Mouse (Mus musculus) MEL (cell line): ENCODE results near the gene Themis2.

ENCODE experiments used
- CTCF ChIP-seq, 3 experiments: IDR thresholded peaks in 2 of 3; conservative IDR thresholded peaks in 1 of 3; 2 replicates each; pipeline ENCODE4 v1.5.1; 2011 to 2012; ENCODE audit warnings: low read length in 3 of 3, low read depth in 2 of 3, mild to moderate bottlenecking in 2 of 3, improper control_type of control experiment in 1 of 3, inconsistent platforms in 1 of 3, mixed read lengths in 1 of 3, moderate library complexity in 1 of 3; ENCODE audit not compliant: control insufficient read depth in 1 of 3, insufficient read depth in 1 of 3, poor library complexity in 1 of 3, severe bottlenecking in 1 of 3
- ELF1 ChIP-seq: IDR thresholded peaks from 2 replicates; pipeline ENCODE4 v1.6.1; 2014; ENCODE audit warnings: low read depth, mild to moderate bottlenecking, inconsistent platforms, low read length, improper control_type of control experiment, moderate library complexity
- GABPA ChIP-seq: IDR thresholded peaks from 2 replicates; pipeline ENCODE4 v1.6.1; 2012; ENCODE audit warnings: low read depth, mild to moderate bottlenecking, inconsistent platforms, low read length, improper control_type of control experiment, moderate library complexity
- GATA1 ChIP-seq: IDR thresholded peaks from 2 replicates; pipeline ENCODE4 v1.6.1; 2011; ENCODE audit warnings: low read depth, low read length, improper control_type of control experiment
- MEF2A ChIP-seq: IDR thresholded peaks from 2 replicates; pipeline ENCODE4 v1.6.1; 2014; ENCODE audit warnings: low read depth, mild to moderate bottlenecking, inconsistent platforms, low read length, improper control_type of control experiment; ENCODE audit not compliant: poor library complexity, insufficient replicate concordance, severe bottlenecking; ENCODE audit errors: extremely low read depth
- MYC ChIP-seq: IDR thresholded peaks from 2 replicates; pipeline ENCODE4 v1.6.1; 2011; ENCODE audit warnings: low read depth, mild to moderate bottlenecking, low read length, improper control_type of control experiment, moderate library complexity
- NRF1 ChIP-seq: IDR thresholded peaks from 2 replicates; pipeline ENCODE4 v1.6.1; 2014; ENCODE audit warnings: low read depth, mild to moderate bottlenecking, inconsistent platforms, low read length, improper control_type of control experiment, moderate library complexity; ENCODE audit not compliant: poor library complexity, insufficient read depth, severe bottlenecking
- POLR2AphosphoS2 ChIP-seq: IDR thresholded peaks from 2 replicates; pipeline ENCODE4 v1.6.1; 2011; ENCODE audit warnings: low read length, improper control_type of control experiment
- RAD21 ChIP-seq: IDR thresholded peaks from 2 replicates; pipeline ENCODE4 v1.6.1; 2011; ENCODE audit warnings: mild to moderate bottlenecking, low read depth, low read length, improper control_type of control experiment
- TAL1 ChIP-seq: IDR thresholded peaks from 2 replicates; pipeline ENCODE4 v1.6.1; 2012; ENCODE audit warnings: mild to moderate bottlenecking, inconsistent platforms, low read length, moderate library complexity, mixed read lengths
- UBTF ChIP-seq: IDR thresholded peaks from 2 replicates; pipeline ENCODE4 v1.6.1; 2012; ENCODE audit warnings: low read depth, mild to moderate bottlenecking, inconsistent platforms, low read length, improper control_type of control experiment, moderate library complexity, borderline replicate concordance; ENCODE audit not compliant: insufficient read depth

DNA sequence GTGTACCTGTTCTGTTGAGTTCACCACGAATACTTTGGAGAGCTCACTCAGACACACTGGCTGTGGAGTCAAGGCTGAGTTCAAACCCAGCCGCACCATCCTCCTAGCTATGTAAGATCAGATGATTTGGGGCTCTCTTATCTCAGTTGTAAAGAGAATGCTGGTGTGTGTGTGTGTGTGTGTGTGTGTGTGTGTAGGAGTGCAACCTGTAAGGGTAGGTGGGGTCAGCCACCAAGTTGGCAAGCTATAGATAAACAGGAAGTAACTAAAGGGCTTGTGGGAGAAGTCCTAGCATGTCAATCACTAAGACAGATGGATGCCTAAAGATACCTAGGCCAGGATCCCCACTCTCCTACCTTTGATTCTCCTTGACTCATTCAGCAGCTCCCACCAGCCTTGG lies 12.5 kb downstream of the Themis2 start:
- TF ChIP-seq NRF1 (no peak), RAD21 (no peak), GATA1 (peak; percentile 72), MYC (no peak), CTCF (IDR thresholded peaks at IDR 0.05 in 2 of 3, conservative IDR thresholded peaks at IDR 0.05 in 1 of 3; ENCODE audit: control insufficient read depth in 1 of 3, insufficient read depth in 1 of 3, low read depth in 2 of 3, low read length in 3 of 3, poor library complexity in 1 of 3, severe bottlenecking in 1 of 3) (no peak), UBTF (no peak), GABPA (no peak), TAL1 (no peak), MEF2A (no peak), ELF1 (peak; percentile 37; the same call in 1 of the 2 replicates), POLR2AphosphoS2 (no peak)
